Mouse (Mus musculus) right cerebral cortex, adult 18-20 months (tissue): ENCODE data around the gene Sdhb.

Source experiments
- DNase-seq: peaks from one replicate; pipeline ENCODE4 v3.0.0; 2022; ENCODE audit warnings: mixed read lengths

Sdhb gene

DNA sequence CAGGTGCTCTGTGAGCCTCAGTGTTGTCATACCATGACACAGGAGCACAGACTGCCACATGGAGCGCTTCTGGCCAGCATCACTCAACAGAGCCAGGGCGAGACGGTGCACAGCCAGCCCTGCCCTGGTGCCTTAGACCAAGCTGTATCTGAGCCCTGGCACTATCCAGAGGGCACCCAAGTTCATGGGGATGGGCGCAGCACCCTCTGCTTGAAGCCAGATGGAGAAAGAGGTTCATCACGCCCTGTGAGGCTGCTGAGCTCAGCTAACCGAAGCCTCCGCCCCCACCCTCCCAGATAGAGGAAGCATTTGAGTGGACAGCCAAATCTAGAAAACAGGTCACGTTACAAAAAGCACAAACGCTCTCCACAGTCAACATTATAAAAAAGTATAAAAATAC, 55.3 kb downstream of the Sdhb start:
- DNase-seq: peak; percentile 60

GRCm38 (mm10) chr4:141017657-141018436, 56.8 kb downstream of the Sdhb start:
- no peak for DNase-seq

- DNase-seq: no peak
Observed at GRCm38 (mm10) chr4:141020220-141020619, 59.2 kb downstream of the Sdhb start.

- no peak for DNase-seq
Observed at GRCm38 (mm10) chr4:141020811-141021613, 60.0 kb downstream of the Sdhb start.

- DNase-seq: no peak
Observed at GRCm38 (mm10) chr4:141021614-141021929, 60.6 kb downstream of the Sdhb start.

- DNase-seq: no peak
Observed at GRCm38 (mm10) chr4:141024052-141024451, 63.0 kb downstream of the Sdhb start.

- DNase-seq: no peak
Observed at GRCm38 (mm10) chr4:141024992-141025391, 64.0 kb downstream of the Sdhb start.
